Mouse (Mus musculus): ENCODE measurements at regions not wholly inside any gene's neighbourhood (a gene's known extent, or its start where the extent isn't known, plus 50 kb on each side); places are given as distances from the start of the nearest gene placed in this dataset.

- H3K4me1 ChIP-seq: no peaks in the 10 kb centered on the region
- 74% methylated on average over 7 of the region's 7 CpGs for WGBS
- no peak overlapping the region for H3K27ac ChIP-seq
- no peak overlapping the region for H3K9ac ChIP-seq
- no peaks in the 10 kb centered on the region for H3K9me3 ChIP-seq
- H3K27me3 ChIP-seq: no peaks in the 10 kb centered on the region
- ATAC-seq (ENCODE audit: insufficient number of reproducible peaks, insufficient read depth, low FRiP score, low TSS enrichment): no peak
- no peak overlapping the region for H3K4me2 ChIP-seq (replicated peaks)
- no peaks in the 10 kb centered on the region for H3K36me3 ChIP-seq
- no peak overlapping the region for H3K4me3 ChIP-seq
Observed at GRCm38 (mm10) chr19:19747821-19748488, 637.0 kb upstream of the Rorb start.

GRCm38 (mm10) chr19:19719939-19720338, 608.9 kb upstream of the Rorb start:
- Histone ChIP-seq H3K27ac (no peak overlapping the region), H3K27me3 (no peaks in the 10 kb centered on the region), H3K4me2 (replicated peaks) (no peak overlapping the region), H3K36me3 (no peaks in the 10 kb centered on the region), H3K4me1 (no peaks in the 10 kb centered on the region), H3K4me3 (no peak overlapping the region), H3K9me3 (no peaks in the 10 kb centered on the region), H3K9ac (no peak overlapping the region)
- ATAC-seq (ENCODE audit: insufficient number of reproducible peaks, insufficient read depth, low FRiP score, low TSS enrichment): no peak
- WGBS: 83% methylated on average over 4 of the region's 4 CpGs

All from embryonic facial prominence, embryonic 12.5 days (tissue).